Mouse (Mus musculus): ENCODE measurements around the gene Ccdc154.
"Not testable (repeated sequence)": the region's sequence is repeated elsewhere in the genome, so short reads cannot be mapped to it uniquely, and the experiment has no call there.

The Ccdc154 gene

GRCm38 (mm10) chr17:25162161-25162560 is at the start of gene Ccdc154:
Ccdc154 (plus strand) TSS chr17:25162461.
- no peak for DNase-seq (ENCODE audit: low spot score in 2 of 2)

GRCm38 (mm10) chr17:25114908-25115645 is 47.2 kb upstream of the Ccdc154 start:
- DNase-seq (ENCODE audit: low spot score in 2 of 2) = no peak

DNA sequence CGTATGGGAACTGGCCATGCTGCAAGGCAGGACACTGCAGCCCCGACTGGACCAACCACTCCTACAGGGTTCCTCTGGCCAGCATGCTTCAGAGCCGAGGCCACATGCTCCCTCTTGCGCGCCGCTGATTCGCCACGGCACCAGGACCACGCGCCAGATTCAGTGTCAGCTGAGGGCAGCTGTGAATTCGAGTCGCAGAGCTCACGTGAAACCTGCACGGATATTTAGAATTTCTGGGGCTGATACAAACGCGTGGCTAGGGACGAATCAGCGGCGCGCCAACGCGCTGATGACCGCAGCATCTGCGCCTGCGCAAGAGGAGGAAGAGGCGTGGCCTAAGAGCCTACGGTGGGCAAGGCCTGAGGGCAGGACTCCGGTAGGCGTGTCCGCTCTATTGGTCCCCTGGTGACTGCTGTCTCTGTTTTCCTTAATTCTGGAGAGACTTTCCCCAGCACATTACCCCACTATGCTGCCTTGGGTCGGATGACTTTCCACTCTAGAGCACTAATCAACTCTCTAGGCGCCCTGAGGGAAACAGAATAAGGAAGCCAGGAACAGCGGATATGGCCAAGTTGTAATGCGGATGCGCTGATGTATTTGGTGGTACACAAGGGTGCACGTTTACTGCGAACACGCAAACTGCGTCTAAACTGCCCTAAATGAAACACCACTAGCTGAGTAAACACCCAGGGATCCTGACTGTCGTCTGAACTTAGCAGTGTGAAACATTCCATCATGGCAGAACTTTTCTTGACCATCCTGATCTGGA is 46.4 kb upstream of the Ccdc154 start, which contains the start of gene Telo2:
Gene Telo2 (minus strand): TSS at position 304 of the 769 bp plus-strand sequence.
- peak; percentile 89 to 94 for DNase-seq (ENCODE audit: low spot score in 2 of 2)

- DNase-seq (ENCODE audit: low spot score in 2 of 2) = no peak
Observed at GRCm38 (mm10) chr17:25117263-25117662, 45.0 kb upstream of the Ccdc154 start.

DNA sequence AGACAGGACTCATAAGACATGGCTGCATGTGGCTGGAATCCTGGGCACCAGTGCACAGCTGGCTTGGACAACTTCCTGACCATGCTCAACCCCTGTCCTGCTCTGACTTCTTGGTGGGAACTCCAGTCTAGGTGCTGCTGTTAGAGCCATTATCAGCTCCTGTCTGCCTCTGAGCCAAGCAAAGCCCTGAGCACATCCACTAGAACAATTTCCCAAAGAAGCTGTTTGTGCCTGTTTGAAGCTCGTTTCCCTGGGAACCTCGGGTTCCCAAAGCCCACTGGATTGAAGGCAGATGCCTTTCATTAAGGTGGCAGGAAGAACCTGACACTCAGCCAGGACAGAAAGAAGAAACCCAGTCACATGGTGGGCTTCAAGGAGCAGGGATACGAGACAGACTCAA is 41.9 kb upstream of the Ccdc154 start, which contains the start of gene Ptx4:
Gene Ptx4 (plus strand): TSS at position 355 of the 400 bp plus-strand sequence.
- no peak for DNase-seq (ENCODE audit: low spot score in 2 of 2)

- no peak for DNase-seq (ENCODE audit: low spot score in 2 of 2)
Observed at GRCm38 (mm10) chr17:25123979-25124378, 38.3 kb upstream of the Ccdc154 start.

DNA sequence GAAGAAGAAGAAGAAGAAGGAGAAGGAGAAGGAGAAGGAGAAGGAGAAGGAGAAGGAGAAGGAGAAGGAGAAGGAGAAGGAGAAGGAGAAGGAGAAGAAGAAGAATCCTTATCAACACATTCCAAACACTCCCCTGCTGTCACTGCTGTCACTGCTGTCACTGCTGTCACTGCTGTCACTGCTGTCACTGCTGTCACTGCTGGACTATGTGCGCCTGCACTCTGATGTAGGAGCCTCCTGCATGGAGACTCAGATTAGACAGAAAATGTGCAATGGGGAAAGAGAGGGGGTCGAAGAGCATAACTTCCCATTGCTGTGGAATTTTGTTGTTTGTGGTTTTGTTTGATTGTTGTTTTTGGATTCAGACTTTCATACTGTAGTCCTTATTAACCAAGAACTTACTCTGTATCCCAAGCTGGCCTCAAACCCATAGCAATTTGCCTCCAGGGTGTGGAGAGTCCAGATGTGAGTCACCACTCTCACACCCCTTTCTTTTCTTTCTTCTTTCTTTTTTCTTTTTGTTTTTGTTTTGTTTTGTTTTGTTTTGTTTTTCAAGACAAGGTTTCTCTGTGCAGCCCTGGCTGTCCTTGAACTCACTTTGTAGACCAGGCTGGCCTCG is 36.7 kb upstream of the Ccdc154 start:
- DNase-seq (ENCODE audit: low spot score in 2 of 2) = not testable (repeated sequence)

- DNase-seq (ENCODE audit: low spot score in 2 of 2) = no peak
Observed at GRCm38 (mm10) chr17:25127079-25127478, 35.2 kb upstream of the Ccdc154 start.

DNA sequence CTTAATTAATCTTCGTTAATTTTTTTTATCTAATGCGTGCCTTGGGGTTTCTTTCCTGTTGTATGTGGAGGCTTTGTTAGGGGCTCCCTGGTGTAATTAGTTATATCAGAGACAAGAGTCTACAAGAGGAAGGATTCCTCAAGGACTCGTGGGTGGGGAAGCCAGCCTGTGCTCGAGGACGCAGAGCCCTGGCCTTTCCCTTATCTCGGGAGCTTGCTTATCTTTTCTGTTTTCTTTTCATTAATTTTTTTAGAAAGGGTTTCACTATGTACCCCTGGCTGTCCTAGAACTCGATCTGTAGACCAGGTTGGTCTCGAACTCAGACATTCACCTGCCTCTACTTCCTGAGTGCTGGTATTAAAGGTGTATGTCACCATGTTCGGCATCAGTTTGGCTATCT is 34.6 kb upstream of the Ccdc154 start:
- DNase-seq (ENCODE audit: low spot score in 2 of 2) = no peak

DNA sequence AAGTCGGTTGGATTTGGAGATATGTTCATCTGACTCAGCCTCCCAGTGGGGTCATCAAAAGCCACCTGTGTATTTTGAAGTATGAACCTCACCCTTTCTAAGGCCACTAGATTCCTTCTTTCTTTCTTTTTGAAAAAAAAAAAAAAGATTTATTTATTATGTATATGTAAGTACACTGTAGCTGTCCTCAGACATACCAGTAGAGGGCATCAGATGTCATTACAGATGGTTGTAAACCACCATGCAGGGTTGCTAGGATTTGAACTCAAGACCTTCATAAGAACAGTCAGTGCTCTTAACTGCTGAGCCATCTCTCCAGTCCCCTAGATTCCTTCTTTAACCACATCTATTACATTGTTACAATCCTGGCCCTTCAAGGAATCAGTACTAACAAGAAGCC is 32.2 kb upstream of the Ccdc154 start:
- no peak for DNase-seq (ENCODE audit: low spot score in 2 of 2)

DNA sequence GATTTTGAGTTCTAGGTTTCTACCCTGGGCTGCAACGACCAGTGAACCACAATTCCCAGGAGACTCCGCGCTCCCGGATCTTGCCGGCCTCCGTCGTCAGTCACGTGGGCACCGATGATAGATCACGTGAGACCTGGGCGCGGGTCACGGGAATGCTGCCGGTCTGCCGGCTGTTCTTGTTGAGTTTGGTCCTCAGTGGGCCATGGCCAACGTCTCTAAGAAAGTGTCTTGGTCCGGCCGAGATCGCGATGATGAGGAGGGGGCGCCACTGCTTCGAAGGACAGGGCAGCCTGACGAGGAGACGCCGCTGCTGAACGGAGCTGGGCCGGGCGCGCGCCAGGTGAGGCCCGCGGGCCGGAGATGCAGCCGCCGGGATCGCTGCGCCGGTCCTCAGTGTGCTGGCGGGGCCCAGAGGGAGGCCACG is 29.0 kb upstream of the Ccdc154 start, which contains the start of gene Clcn7:
Gene Clcn7 (plus strand): TSS at position 117 of the 424 bp plus-strand sequence.
- peak; percentile 87 to 95 for DNase-seq (ENCODE audit: low spot score in 2 of 2)

DNA sequence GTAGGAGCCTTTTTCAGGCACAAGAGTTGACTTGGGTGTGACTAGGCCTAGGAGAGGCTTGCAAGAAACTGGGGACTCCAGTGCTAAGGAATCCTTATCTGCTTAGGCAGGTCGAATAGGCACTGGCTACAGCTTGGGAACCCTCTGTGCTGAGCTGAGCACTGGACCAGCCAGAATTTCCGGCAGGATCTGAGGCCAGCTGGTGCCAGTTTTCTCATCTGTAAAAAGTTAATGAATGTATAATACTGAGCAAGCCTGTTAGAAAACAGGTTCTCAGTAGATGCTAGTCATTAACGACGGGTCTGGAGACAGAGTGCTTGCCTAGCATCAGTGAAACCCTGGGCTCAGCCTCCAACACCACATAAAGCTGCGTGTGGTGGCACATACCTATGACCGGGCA is 26.6 kb upstream of the Ccdc154 start:
- DNase-seq (ENCODE audit: low spot score in 2 of 2) = no peak

- no peak for DNase-seq (ENCODE audit: low spot score in 2 of 2)
Observed at GRCm38 (mm10) chr17:25138803-25139202, 23.5 kb upstream of the Ccdc154 start.

DNA sequence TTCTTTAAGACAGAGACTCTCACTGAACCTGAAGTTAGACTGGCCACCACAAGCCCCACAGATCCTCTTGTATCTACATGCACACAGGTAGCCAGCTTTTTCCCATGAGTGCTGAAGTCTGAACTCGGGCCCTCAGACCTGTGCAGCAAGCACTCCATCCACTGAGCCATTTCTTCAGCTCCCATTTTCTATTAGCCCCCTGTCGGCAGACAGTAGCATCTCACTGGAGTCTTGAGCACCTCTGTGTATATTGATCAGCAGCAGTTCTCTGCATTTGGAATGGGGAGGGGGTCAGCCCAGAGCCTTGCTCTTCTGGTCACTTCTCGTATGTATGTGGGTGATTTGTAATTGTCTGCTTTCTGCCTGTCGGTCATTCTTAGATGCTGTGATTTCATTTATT is 22.3 kb upstream of the Ccdc154 start:
- DNase-seq (ENCODE audit: low spot score in 2 of 2) = no peak

DNA sequence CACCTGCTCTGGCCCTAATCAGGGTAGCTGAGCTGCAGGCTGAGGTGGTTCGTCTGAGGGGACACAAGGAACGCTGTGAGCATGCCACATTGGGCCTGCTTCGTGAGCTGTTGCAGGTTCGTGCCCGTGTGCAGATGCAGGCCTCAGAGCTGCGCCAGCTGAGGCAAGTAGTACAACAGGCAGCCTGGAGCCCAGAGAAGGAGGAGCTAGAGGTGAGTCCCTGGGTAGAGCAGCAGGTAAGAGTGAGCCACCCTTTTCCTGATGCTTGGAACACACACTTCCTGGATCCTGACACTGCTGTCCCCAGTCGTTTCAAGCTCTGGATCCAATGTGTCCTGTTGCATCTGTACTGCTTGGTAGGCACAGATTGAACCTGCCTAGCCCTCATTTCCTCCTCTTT is 1.1 kb downstream of the Ccdc154 start:
- DNase-seq (ENCODE audit: low spot score in 2 of 2) = no peak

- no peak for DNase-seq (ENCODE audit: low spot score in 2 of 2)
Observed at GRCm38 (mm10) chr17:25164770-25165169, 2.5 kb downstream of the Ccdc154 start.

DNA sequence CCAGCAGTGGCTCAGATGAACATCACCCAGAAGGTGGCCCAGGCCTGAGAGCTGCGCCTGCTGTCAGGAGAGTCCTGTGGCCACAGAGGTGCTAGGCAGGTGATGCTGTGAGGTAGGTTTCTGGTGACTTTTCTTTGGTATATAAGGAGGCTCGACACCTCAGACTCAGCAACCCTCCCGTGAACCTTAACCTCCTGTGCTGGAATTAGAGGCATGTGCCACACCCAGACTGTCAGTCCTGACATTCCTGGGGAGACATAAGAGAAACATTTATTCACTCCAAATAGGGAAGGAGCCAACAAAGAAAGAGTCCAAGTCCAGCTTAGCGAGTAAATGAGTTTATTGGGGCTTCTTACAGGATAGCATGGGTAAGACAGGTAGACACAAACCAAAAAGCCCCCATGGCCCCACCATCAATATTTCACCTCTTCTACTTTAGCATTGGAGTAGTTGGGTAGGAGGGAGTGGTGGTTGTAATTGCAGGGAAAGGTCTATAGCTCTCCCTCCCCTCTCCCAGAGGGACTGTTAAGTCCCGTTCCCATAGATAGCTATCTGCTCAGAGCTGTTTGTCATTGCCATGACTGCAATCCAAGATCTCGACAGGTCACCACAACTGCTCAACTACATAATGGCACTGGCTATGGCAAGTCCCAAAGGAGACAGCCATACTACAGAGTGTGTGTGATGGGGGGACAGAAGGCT is 3.9 kb downstream of the Ccdc154 start:
- DNase-seq (ENCODE audit: low spot score in 2 of 2) = no peak

DNA sequence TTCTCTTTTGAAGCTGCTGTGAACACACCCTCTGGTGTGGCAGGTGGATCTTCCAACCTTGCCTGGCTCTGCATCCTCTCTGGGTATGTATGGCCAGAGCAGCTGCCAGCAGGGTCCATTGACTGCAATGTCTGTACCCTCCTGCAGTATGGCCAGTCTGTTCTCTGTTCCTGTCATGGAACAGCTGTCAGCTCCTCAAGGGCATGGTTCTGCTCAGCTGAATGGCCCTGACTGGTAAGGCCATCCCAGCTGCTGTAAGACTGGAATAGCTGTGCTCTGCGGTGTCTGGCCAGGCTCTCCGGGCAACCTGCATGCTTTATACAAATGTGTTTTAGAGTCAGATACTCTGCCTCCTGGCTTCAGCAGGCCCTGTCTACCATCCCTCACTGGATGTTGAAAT is 7.4 kb downstream of the Ccdc154 start:
- DNase-seq (ENCODE audit: low spot score in 2 of 2) = no peak

GRCm38 (mm10) chr17:25172558-25172957 is 10.3 kb downstream of the Ccdc154 start:
- no peak for DNase-seq (ENCODE audit: low spot score in 2 of 2)

DNA sequence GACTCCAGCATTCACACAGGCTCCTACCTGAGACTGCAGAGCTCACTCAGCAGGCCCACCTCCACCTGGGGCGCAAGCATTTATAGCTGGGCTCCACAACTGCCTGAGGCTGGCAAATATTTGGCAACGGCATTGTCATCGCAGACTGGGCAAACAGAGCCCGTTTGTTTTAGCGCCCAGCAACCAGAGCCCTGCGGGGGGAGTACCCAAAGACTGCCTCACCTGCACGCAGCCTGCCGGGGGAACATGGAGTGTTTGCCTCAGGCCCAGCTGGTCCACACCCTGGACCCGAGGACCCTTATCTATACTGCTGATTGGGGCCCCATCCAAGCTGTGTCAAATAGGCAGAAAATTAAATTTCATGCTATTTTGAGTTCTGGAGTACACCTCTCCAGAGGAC is 13.2 kb downstream of the Ccdc154 start, which contains the start of gene Gm38655:
Gene Gm38655 (minus strand): TSS at position 61 of the 400 bp plus-strand sequence.
- no peak for DNase-seq (ENCODE audit: low spot score in 2 of 2)

- DNase-seq (ENCODE audit: low spot score in 2 of 2) = no peak
Observed at GRCm38 (mm10) chr17:25183232-25183631, 21.0 kb downstream of the Ccdc154 start.

Data from urinary bladder, postnatal 4 days (tissue).